Mouse (Mus musculus) telencephalon, adult 2 months (tissue): ENCODE measurements at regions not wholly inside any gene's neighbourhood (a gene's known extent, or its start where the extent isn't known, plus 50 kb on each side); places are given as distances from the start of the nearest gene placed in this dataset.

Experiments
- DNase-seq: peaks from one replicate; pipeline ENCODE4 v3.0.0-alpha.2; 2011; ENCODE audit warnings: low read depth, low spot score

- no peak for DNase-seq
These were observed 151.4 kb downstream of the Abcc12 start for GRCm38 (mm10) chr8:86428998-86429651.

GRCm38 (mm10) chr8:86428131-86428530 lies 152.4 kb downstream of the Abcc12 start:
- no peak for DNase-seq

DNA sequence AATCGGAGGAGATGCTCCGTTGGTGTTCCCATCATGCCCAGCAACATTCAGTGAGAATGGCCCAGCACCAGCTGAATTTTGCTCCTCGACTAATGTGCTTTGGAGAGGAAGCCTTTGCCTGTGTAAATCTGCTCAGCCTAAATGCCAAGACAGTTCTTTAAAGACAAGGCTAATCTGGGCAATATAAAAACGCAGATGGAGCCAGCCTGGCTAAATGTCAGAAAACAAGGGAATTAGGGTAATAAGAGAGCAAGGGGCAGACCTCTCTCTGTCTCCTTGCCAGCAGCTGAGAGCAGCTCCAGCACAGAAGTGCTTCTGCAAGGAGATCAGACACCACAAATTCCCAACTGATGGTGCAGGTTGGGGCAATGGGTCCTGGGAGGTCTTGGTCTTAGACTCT lies 154.4 kb downstream of the Abcc12 start:
- no peak for DNase-seq

DNA sequence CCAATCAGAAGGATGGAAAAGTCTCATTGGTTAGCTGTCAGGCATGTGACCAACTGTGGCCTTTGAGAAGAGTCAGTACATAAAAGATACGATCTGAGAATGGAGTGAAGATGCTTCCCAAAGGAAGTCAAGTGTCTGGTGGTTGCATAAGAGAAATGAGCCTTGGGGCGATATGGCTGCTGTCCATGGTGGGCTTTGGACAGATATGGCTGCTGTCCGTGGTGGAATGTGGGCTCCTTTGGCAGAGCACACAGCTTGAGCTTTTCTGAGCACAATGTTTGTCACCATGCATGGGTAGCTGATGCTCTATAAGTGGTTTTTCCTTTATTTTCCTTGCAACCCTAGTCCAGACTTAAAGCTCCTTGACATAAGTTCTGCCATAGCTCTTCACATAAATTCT lies 155.1 kb downstream of the Abcc12 start:
- no peak for DNase-seq

DNA sequence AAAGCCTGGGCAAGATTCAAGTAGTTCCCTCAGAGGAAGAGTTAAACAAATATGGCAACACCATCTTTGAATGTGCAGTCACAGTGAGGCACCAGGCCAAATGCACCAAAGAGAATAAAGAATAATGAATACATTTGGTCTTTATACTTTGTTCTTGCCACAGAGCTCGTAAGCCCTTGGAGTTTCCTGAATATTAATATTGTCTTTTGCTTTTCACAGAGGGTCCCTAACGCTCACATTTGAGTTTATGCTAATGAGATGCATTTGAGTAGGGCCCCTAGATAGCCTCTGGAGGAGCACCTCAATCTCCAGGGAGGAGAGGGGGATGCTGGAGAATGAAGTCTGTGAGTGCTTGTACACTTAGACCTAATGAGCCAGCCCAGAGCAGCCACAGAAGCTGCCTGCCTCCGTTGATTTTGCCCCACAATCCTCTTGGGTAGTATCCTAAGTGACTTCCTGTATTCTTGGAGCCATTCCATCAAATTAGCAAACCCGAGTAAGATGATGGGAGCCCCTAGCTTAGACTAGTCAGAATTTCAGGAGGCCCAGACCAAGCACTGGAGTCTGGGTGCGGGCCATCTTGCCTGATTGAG lies 161.3 kb downstream of the Abcc12 start:
- no peak for DNase-seq

GRCm38 (mm10) chr8:86418414-86418981 lies 162.0 kb downstream of the Abcc12 start:
- no peak for DNase-seq

GRCm38 (mm10) chr8:86415208-86415607 lies 165.3 kb downstream of the Abcc12 start:
- no peak for DNase-seq

- peak; percentile 50 for DNase-seq
These were observed 169.3 kb downstream of the Abcc12 start for GRCm38 (mm10) chr8:86411232-86411631.

DNA sequence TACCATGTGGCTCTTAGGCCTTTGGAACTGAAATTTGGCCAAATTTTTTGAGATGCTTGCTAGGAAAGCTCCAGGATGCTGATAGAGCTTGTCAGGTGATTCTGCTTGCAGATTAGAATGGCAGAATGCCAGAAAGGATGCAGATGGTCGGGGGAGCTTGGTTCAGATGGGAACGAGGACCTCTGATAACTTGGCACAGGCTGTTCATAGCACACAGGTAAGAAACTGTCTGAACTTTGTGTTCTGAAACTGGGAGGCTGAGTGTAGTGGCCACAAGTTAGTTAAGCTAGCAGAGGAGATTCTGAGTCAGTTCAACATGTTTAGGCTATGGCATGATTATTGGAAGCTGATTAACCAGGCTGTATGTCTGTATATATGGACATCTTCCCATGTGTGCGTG lies 174.3 kb downstream of the Abcc12 start:
- no peak for DNase-seq

DNA sequence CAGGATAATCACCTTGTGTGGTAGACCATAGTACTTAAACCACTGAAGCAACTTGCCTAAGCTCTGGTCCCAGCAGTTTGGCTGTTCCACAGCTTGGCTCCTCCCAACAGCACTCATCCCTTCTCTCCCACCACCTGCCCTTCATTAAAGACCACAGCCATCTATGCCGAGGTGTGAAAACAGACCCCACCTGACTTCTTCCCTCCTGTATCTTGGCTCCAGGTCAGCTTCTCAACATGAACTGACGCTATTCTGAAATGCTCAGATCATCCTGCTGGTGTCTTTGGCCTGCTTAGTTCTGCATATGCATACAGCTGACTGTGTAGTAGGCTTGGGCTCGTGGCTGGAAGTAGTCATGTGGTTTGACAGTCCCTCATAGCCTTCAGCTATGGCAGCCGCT lies 177.1 kb downstream of the Abcc12 start:
- DNase-seq, result no peak

DNA sequence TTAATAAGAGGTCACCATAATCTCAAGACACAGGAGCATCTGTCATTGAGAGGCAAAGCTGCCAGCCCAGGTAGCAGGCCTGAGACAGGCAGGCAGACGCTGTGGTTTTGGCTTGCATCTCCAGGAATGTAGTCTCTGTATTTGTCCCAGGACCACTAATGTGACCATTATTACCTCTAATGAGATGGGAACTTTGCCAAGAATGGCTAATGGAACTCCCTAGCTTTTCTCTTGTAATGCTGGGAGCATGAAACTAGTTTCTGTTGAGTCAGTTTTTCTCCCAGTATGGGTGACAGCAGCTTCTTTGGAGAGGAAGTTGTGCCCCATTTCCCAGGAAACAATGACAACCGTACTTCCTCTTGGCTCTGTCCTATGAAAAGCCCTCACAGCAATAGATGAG lies 178.5 kb downstream of the Abcc12 start:
- no peak for DNase-seq

DNA sequence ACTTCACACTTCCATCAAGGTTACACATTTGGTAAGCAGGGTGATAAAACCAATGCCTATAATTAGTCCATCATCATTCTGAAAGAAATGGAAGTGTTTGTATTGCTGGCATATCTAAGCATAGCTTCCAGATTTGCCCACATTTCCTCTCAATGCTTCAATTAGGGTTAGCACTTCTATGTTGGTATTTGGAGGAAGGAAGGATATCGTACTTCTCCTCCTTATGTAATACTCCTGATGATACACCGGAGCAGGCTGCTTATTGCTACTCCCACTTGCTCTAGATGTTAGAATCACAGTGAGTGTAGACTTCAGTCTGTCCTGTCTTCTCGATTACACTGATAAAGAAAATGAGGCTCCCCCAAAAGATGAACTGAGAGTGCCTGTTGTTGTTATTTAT lies 185.4 kb downstream of the Abcc12 start:
- no peak for DNase-seq

DNA sequence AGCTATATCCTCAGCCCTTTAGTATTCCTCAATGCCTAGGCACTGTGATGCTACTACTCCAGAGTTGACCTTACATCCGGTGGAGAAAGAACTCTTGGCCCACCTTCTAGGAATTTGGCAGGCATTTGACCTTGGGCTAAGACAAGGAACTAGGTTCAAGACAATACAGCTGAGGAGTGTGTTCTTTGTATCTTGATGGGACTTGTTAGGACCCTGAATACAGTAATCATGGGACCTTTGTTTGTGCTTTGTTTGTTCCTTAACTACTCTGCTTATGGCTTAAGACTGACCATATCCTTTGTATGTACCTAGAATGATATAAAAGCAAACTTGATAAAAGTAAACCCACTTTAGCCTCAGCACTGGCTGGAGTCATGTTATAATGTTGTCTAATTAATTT lies 186.7 kb downstream of the Abcc12 start:
- no peak for DNase-seq

GRCm38 (mm10) chr8:86393374-86393773 lies 187.1 kb downstream of the Abcc12 start:
- no peak for DNase-seq

GRCm38 (mm10) chr8:86390715-86391114 lies 189.8 kb downstream of the Abcc12 start:
- DNase-seq, result no peak

- DNase-seq, result peak; percentile 95
These were observed 190.5 kb downstream of the Abcc12 start for GRCm38 (mm10) chr8:86389690-86390671.

DNA sequence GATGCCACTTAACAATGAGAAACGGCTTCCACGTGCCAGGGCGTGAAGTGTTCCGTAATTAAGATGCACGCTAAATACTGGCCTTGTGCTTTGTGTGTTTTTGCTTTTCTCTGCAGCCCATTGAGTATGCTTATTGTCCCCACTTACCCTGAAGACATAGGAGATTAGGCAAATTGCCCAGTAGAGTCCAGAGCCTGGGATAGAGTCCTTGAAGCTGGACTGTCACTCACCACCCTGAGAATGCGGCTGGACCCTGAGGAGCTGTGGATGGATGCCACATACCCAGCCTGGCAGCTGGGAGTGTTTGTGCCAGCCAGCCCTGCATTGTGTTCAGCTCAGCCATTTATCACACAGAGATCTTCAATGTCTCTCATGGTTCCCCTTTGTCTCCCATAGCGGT lies 195.2 kb downstream of the Abcc12 start:
- no peak for DNase-seq

- no peak for DNase-seq
These were observed 198.5 kb downstream of the Abcc12 start for GRCm38 (mm10) chr8:86381977-86382376.

- no peak for DNase-seq
These were observed 212.4 kb downstream of the Abcc12 start for GRCm38 (mm10) chr8:86368062-86368461.

GRCm38 (mm10) chr8:86366636-86367035 lies 213.8 kb downstream of the Abcc12 start:
- no peak for DNase-seq

- DNase-seq, result no peak
These were observed 214.8 kb downstream of the Abcc12 start for GRCm38 (mm10) chr8:86365726-86366125.

GRCm38 (mm10) chr8:86364898-86365297 lies 215.6 kb downstream of the Abcc12 start:
- DNase-seq, result no peak
